Mouse (Mus musculus) urinary bladder, postnatal 14 days (tissue): ENCODE measurements around the gene Cidec.
A peak's percentile ranks its signal among the peaks of the same experiment; 100 is the strongest.

Experiments
- DNase-seq: peaks from one replicate; pipeline ENCODE4 v3.0.0; 2021; ENCODE audit warnings: low spot score

The Cidec gene

GRCm38 (mm10) chr6:113435664-113436205 is at the start of gene Cidec:
Gene Cidec (minus strand): TSS chr6:113435760.
- no peak for DNase-seq

GRCm38 (mm10) chr6:113483729-113484128 is 48.2 kb upstream of the Cidec start:
- DNase-seq: no peak

- DNase-seq: peak; percentile 96
These were observed 47.6 kb upstream of the Cidec start, which contains the start of gene Creld1 for GRCm38 (mm10) chr6:113483100-113483615. Gene Creld1 (plus strand): TSS chr6:113483297.

GRCm38 (mm10) chr6:113482477-113483099 is 47.0 kb upstream of the Cidec start:
- no peak for DNase-seq

- DNase-seq: peak; percentile 86
These were observed 45.2 kb upstream of the Cidec start for GRCm38 (mm10) chr6:113480555-113481373.

GRCm38 (mm10) chr6:113478906-113479305 is 43.3 kb upstream of the Cidec start:
- DNase-seq: no peak

GRCm38 (mm10) chr6:113477353-113477752 is 41.8 kb upstream of the Cidec start:
- no peak for DNase-seq

GRCm38 (mm10) chr6:113473715-113474114 is 38.2 kb upstream of the Cidec start:
- DNase-seq: no peak

GRCm38 (mm10) chr6:113473246-113473645 is 37.7 kb upstream of the Cidec start:
- DNase-seq: no peak

GRCm38 (mm10) chr6:113472061-113472460 is 36.5 kb upstream of the Cidec start:
- DNase-seq: peak; percentile 65

- peak; percentile 77 for DNase-seq
These were observed 35.9 kb upstream of the Cidec start, which contains the start of gene Il17rc for GRCm38 (mm10) chr6:113471297-113471936. Gene Il17rc (plus strand): TSS chr6:113471427.

GRCm38 (mm10) chr6:113469432-113469831 is 33.9 kb upstream of the Cidec start:
- DNase-seq: peak; percentile 84

GRCm38 (mm10) chr6:113469021-113469420 is 33.5 kb upstream of the Cidec start:
- DNase-seq: peak; percentile 78

GRCm38 (mm10) chr6:113468512-113468911 is 33.0 kb upstream of the Cidec start:
- DNase-seq: no peak

GRCm38 (mm10) chr6:113465602-113466001 is 30.0 kb upstream of the Cidec start:
- no peak for DNase-seq

- DNase-seq: no peak
These were observed 28.5 kb upstream of the Cidec start for GRCm38 (mm10) chr6:113464040-113464439.

GRCm38 (mm10) chr6:113458635-113459034 is 23.1 kb upstream of the Cidec start:
- DNase-seq: peak; percentile 85

- DNase-seq: no peak
These were observed 22.5 kb upstream of the Cidec start, which contains the start of gene Il17re for GRCm38 (mm10) chr6:113457952-113458534. Gene Il17re (plus strand): TSS chr6:113458484.

- no peak for DNase-seq
These were observed 19.4 kb upstream of the Cidec start for GRCm38 (mm10) chr6:113455007-113455406.

GRCm38 (mm10) chr6:113451839-113452238 is 16.3 kb upstream of the Cidec start:
- DNase-seq: no peak

- DNase-seq: no peak
These were observed 12.1 kb upstream of the Cidec start for GRCm38 (mm10) chr6:113447639-113448038.
